Mouse (Mus musculus) cortical plate, adult 2 months (tissue): ENCODE measurements at regions not wholly inside any gene's neighbourhood (a gene's known extent, or its start where the extent isn't known, plus 50 kb on each side); places are given as distances from the start of the nearest gene placed in this dataset.

Source experiments
- CTCF ChIP-seq: fragments of 200-500 bp; IDR thresholded peaks from 2 replicates; pipeline ENCODE4 v1.5.1; 2011; ENCODE audit warnings: mild to moderate bottlenecking, control low read depth, low read length; ENCODE audit not compliant: insufficient read depth; ENCODE audit errors: extremely low read depth
- POLR2A ChIP-seq: fragments of 200-500 bp; IDR thresholded peaks from 2 replicates; pipeline ENCODE4 v1.6.1; 2011; ENCODE audit warnings: mild to moderate bottlenecking, low read length, control low read depth; ENCODE audit not compliant: insufficient read depth; ENCODE audit errors: extremely low read depth

DNA sequence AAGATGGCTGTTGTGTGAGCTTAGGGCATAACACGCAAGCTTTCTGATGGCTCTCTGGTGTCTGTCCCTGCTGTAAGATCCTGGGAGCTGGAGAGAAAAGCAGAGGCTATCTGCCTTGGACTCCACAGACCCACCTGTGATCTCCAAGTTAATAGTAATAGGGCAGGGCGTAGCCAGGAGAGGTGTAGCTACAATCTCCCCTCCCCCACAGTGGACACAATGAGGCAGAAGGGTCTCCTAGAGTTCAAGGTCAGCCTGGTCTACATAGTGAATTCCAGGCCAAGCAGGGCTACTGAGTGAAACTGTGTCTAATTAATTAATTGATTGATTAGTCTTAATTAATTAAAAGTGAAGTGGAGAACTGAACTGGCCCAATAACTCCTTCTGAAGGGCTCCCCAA lies 116.5 kb downstream of the Nectin1 start:
- no peak for TF ChIP-seq POLR2A
- no peak for TF ChIP-seq CTCF
